Mouse (Mus musculus): ENCODE measurements at regions not wholly inside any gene's neighbourhood (a gene's known extent, or its start where the extent isn't known, plus 50 kb on each side); places are given as distances from the start of the nearest gene placed in this dataset.

GRCm38 (mm10) chr1:83665326-83665725, 257.3 kb upstream of the Sphkap start:
- Histone ChIP-seq H3K4me3 (no peak overlapping the region), H3K4me1 (no peaks in the 10 kb centered on the region), H3K27me3 (replicated peaks; ENCODE audit: low read depth, poor library complexity, severe bottlenecking) (no peaks in the 10 kb centered on the region), H3K27ac (replicated peaks) (no peak overlapping the region), H3K9me3 (no peaks in the 10 kb centered on the region), H3K36me3 (replicated peaks) (no peaks in the 10 kb centered on the region)
- WGBS, result 87% methylated on average over 2 of the region's 2 CpGs
- no peak for DNase-seq (ENCODE audit: low spot score)

- no peaks in the 10 kb centered on the region for H3K4me1 ChIP-seq
- no peaks in the 10 kb centered on the region for H3K27me3 ChIP-seq (replicated peaks; ENCODE audit: low read depth, poor library complexity, severe bottlenecking)
- H3K4me3 ChIP-seq, result no peak overlapping the region
- no peaks in the 10 kb centered on the region for H3K36me3 ChIP-seq (replicated peaks)
- no peaks in the 10 kb centered on the region for H3K9me3 ChIP-seq
- 90% methylated on average over 3 of the region's 3 CpGs for WGBS
- DNase-seq (ENCODE audit: low spot score), result no peak
- H3K27ac ChIP-seq (replicated peaks), result no peak overlapping the region
Measured at GRCm38 (mm10) chr1:83661808-83662802, 254.1 kb upstream of the Sphkap start.

GRCm38 (mm10) chr1:83653661-83654060, 245.7 kb upstream of the Sphkap start:
- 88% methylated on average over 2 of the region's 2 CpGs for WGBS
- no peak overlapping the region for H3K27ac ChIP-seq (replicated peaks)
- H3K36me3 ChIP-seq (replicated peaks), result no peaks in the 10 kb centered on the region
- no peaks in the 10 kb centered on the region for H3K9me3 ChIP-seq
- no peak overlapping the region for H3K4me3 ChIP-seq
- H3K27me3 ChIP-seq (replicated peaks; ENCODE audit: low read depth, poor library complexity, severe bottlenecking), result no peaks in the 10 kb centered on the region
- no peaks in the 10 kb centered on the region for H3K4me1 ChIP-seq
- no peak for DNase-seq (ENCODE audit: low spot score)

- 81% methylated on average over 1 of the region's 1 CpGs for WGBS
- Histone ChIP-seq H3K9me3 (no peaks in the 10 kb centered on the region), H3K36me3 (replicated peaks) (no peaks in the 10 kb centered on the region), H3K4me3 (no peak overlapping the region), H3K4me1 (no peaks in the 10 kb centered on the region), H3K27me3 (replicated peaks; ENCODE audit: low read depth, poor library complexity, severe bottlenecking) (no peaks in the 10 kb centered on the region), H3K27ac (replicated peaks) (no peak overlapping the region)
- no peak for DNase-seq (ENCODE audit: low spot score)
Measured at GRCm38 (mm10) chr1:83645606-83646005, 237.6 kb upstream of the Sphkap start.

- no peak overlapping the region for H3K4me3 ChIP-seq
- H3K27me3 ChIP-seq (replicated peaks; ENCODE audit: low read depth, poor library complexity, severe bottlenecking), result no peaks in the 10 kb centered on the region
Measured at GRCm38 (mm10) chr1:83642656-83643055, 234.7 kb upstream of the Sphkap start.

GRCm38 (mm10) chr1:83636051-83636450, 228.1 kb upstream of the Sphkap start:
- no peaks in the 10 kb centered on the region for H3K4me1 ChIP-seq
- no peaks in the 10 kb centered on the region for H3K36me3 ChIP-seq (replicated peaks)
- no peak overlapping the region for H3K27ac ChIP-seq (replicated peaks)
- H3K27me3 ChIP-seq (replicated peaks; ENCODE audit: low read depth, poor library complexity, severe bottlenecking), result no peaks in the 10 kb centered on the region
- DNase-seq (ENCODE audit: low spot score), result no peak
- H3K4me3 ChIP-seq, result no peak overlapping the region
- no peaks in the 10 kb centered on the region for H3K9me3 ChIP-seq
- 88% methylated on average over 3 of the region's 3 CpGs for WGBS

More at GRCm38 (mm10) chr1:83642656-83643055, 234.7 kb upstream of the Sphkap start:
- DNase-seq (ENCODE audit: low spot score), result no peak
- H3K36me3 ChIP-seq (replicated peaks), result no peaks in the 10 kb centered on the region
- no peaks in the 10 kb centered on the region for H3K4me1 ChIP-seq
- no peak overlapping the region for H3K27ac ChIP-seq (replicated peaks)
- H3K9me3 ChIP-seq, result no peaks in the 10 kb centered on the region

- no peaks in the 10 kb centered on the region for H3K4me1 ChIP-seq
- no peak overlapping the region for H3K4me3 ChIP-seq
- 54% methylated on average over 4 of the region's 4 CpGs for WGBS
- no peaks in the 10 kb centered on the region for H3K36me3 ChIP-seq (replicated peaks)
- no peaks in the 10 kb centered on the region for H3K9me3 ChIP-seq
- no peaks in the 10 kb centered on the region for H3K27me3 ChIP-seq (replicated peaks; ENCODE audit: low read depth, poor library complexity, severe bottlenecking)
- no peak for DNase-seq (ENCODE audit: low spot score)
- no peak overlapping the region for H3K27ac ChIP-seq (replicated peaks)
Measured at GRCm38 (mm10) chr1:83631798-83632197, 223.8 kb upstream of the Sphkap start.

GRCm38 (mm10) chr1:83631394-83631793, 223.4 kb upstream of the Sphkap start:
- WGBS, result 77% methylated on average over 7 of the region's 7 CpGs
- no peak for DNase-seq (ENCODE audit: low spot score)
- H3K4me3 ChIP-seq, result no peak overlapping the region
- no peak overlapping the region for H3K27ac ChIP-seq (replicated peaks)
- H3K36me3 ChIP-seq (replicated peaks), result no peaks in the 10 kb centered on the region
- H3K9me3 ChIP-seq, result no peaks in the 10 kb centered on the region
- no peaks in the 10 kb centered on the region for H3K27me3 ChIP-seq (replicated peaks; ENCODE audit: low read depth, poor library complexity, severe bottlenecking)
- no peaks in the 10 kb centered on the region for H3K4me1 ChIP-seq

GRCm38 (mm10) chr1:83587258-83587657, 179.3 kb upstream of the Sphkap start:
- no peak overlapping the region for H3K27ac ChIP-seq (replicated peaks)
- H3K4me1 ChIP-seq, result no peaks in the 10 kb centered on the region
- DNase-seq (ENCODE audit: low spot score), result no peak
- no peaks in the 10 kb centered on the region for H3K9me3 ChIP-seq
- no peaks in the 10 kb centered on the region for H3K27me3 ChIP-seq (replicated peaks; ENCODE audit: low read depth, poor library complexity, severe bottlenecking)
- WGBS, result 85% methylated on average over 1 of the region's 1 CpGs
- no peaks in the 10 kb centered on the region for H3K36me3 ChIP-seq (replicated peaks)
- H3K4me3 ChIP-seq, result no peak overlapping the region

- Histone ChIP-seq H3K27ac (replicated peaks) (no peak overlapping the region), H3K27me3 (replicated peaks; ENCODE audit: low read depth, poor library complexity, severe bottlenecking) (no peaks in the 10 kb centered on the region), H3K4me3 (no peak overlapping the region), H3K4me1 (no peaks in the 10 kb centered on the region), H3K36me3 (replicated peaks) (no peaks in the 10 kb centered on the region), H3K9me3 (no peaks in the 10 kb centered on the region)
- no peak for DNase-seq (ENCODE audit: low spot score)
- WGBS, result 87% methylated on average over 4 of the region's 4 CpGs
Measured at GRCm38 (mm10) chr1:83583041-83583440, 175.0 kb upstream of the Sphkap start.

GRCm38 (mm10) chr1:83569991-83570390, 162.0 kb upstream of the Sphkap start:
- Histone ChIP-seq H3K4me3 (no peak overlapping the region), H3K9me3 (no peaks in the 10 kb centered on the region), H3K36me3 (replicated peaks) (no peaks in the 10 kb centered on the region), H3K27ac (replicated peaks) (no peak overlapping the region), H3K4me1 (no peaks in the 10 kb centered on the region), H3K27me3 (replicated peaks; ENCODE audit: low read depth, poor library complexity, severe bottlenecking) (no peaks in the 10 kb centered on the region)
- DNase-seq (ENCODE audit: low spot score), result no peak
- 88% methylated on average over 5 of the region's 5 CpGs for WGBS

GRCm38 (mm10) chr1:83568746-83569145, 160.7 kb upstream of the Sphkap start:
- Histone ChIP-seq H3K4me3 (no peak overlapping the region), H3K4me1 (no peaks in the 10 kb centered on the region), H3K27ac (replicated peaks) (no peak overlapping the region), H3K27me3 (replicated peaks; ENCODE audit: low read depth, poor library complexity, severe bottlenecking) (no peaks in the 10 kb centered on the region), H3K9me3 (no peaks in the 10 kb centered on the region), H3K36me3 (replicated peaks) (no peaks in the 10 kb centered on the region)
- WGBS, result 89% methylated on average over 1 of the region's 1 CpGs
- no peak for DNase-seq (ENCODE audit: low spot score)

GRCm38 (mm10) chr1:83551617-83552016, 143.6 kb upstream of the Sphkap start:
- Histone ChIP-seq H3K9me3 (no peaks in the 10 kb centered on the region), H3K36me3 (replicated peaks) (no peaks in the 10 kb centered on the region), H3K27ac (replicated peaks) (no peak overlapping the region), H3K27me3 (replicated peaks; ENCODE audit: low read depth, poor library complexity, severe bottlenecking) (no peaks in the 10 kb centered on the region), H3K4me1 (no peaks in the 10 kb centered on the region), H3K4me3 (no peak overlapping the region)
- no peak for DNase-seq (ENCODE audit: low spot score)

Measured in embryonic facial prominence, embryonic 10.5 days (tissue).